Mouse (Mus musculus) erythroblast, embryonic 14.5 days (primary cell): Measurements from ENCODE around the gene Gsdma2.

Experiments
- GATA1 ChIP-seq: IDR thresholded peaks from 2 replicates; pipeline ENCODE4 v1.6.1; 2012; ENCODE audit warnings: low read length, inconsistent platforms, mixed read lengths
- TAL1 ChIP-seq: IDR thresholded peaks from 3 replicates; pipeline ENCODE4 v1.6.1; 2012; ENCODE audit warnings: low read length, inconsistent platforms, mixed read lengths

- TF ChIP-seq TAL1 (no peak), GATA1 (no peak)
Measured at GRCm38 (mm10) chr11:98681786-98682745, 35.5 kb downstream of the Gsdma2 start, which contains the start of gene Psmd3.
